Mouse (Mus musculus): ENCODE results near the gene Dact3. TPM values are rescaled to one million over a fixed set of nuclear protein-coding genes. Genes with fewer than 3 reads are reported as not detected.

Gene Dact3
- total and polyA plus RNA-seq, 3 experiments, result 2.5 to 16.2 (median 5.3) TPM

GRCm38 (mm10) chr7:16891641-16892351 lies 16.7 kb downstream of the Dact3 start, which contains the start of gene Gng8:
Gng8 (plus strand) TSS chr7:16891786.
- peak; percentile 85 for DNase-seq

GRCm38 (mm10) chr7:16892352-16892730 lies 17.2 kb downstream of the Dact3 start:
- DNase-seq, result no peak

GRCm38 (mm10) chr7:16893612-16894011 lies 18.5 kb downstream of the Dact3 start:
- DNase-seq, result no peak

GRCm38 (mm10) chr7:16894279-16894678 lies 19.2 kb downstream of the Dact3 start:
- no peak for DNase-seq

- DNase-seq, result peak; percentile 85
Observed at GRCm38 (mm10) chr7:16895000-16895399, 19.9 kb downstream of the Dact3 start.

GRCm38 (mm10) chr7:16895511-16895910 lies 20.4 kb downstream of the Dact3 start:
- DNase-seq, result no peak

- no peak for DNase-seq
Observed at GRCm38 (mm10) chr7:16900526-16900925, 25.4 kb downstream of the Dact3 start.

- no peak for DNase-seq
Observed at GRCm38 (mm10) chr7:16903439-16903955, 28.4 kb downstream of the Dact3 start.

- DNase-seq, result no peak
Observed at GRCm38 (mm10) chr7:16904120-16904675, 29.1 kb downstream of the Dact3 start.

- DNase-seq, result peak; percentile 73
Observed at GRCm38 (mm10) chr7:16905491-16906021, 30.4 kb downstream of the Dact3 start.

GRCm38 (mm10) chr7:16906281-16906680 lies 31.2 kb downstream of the Dact3 start, which contains the start of gene Ptgir:
Ptgir (plus strand) TSS chr7:16906490.
- DNase-seq, result no peak

- no peak for DNase-seq
Observed at GRCm38 (mm10) chr7:16906889-16907559, 31.9 kb downstream of the Dact3 start.

- DNase-seq, result no peak
Observed at GRCm38 (mm10) chr7:16907842-16908241, 32.7 kb downstream of the Dact3 start.

- DNase-seq, result no peak
Observed at GRCm38 (mm10) chr7:16908367-16908766, 33.2 kb downstream of the Dact3 start.

GRCm38 (mm10) chr7:16908859-16909258 lies 33.7 kb downstream of the Dact3 start:
- DNase-seq, result no peak

GRCm38 (mm10) chr7:16909909-16910308 lies 34.8 kb downstream of the Dact3 start:
- no peak for DNase-seq

GRCm38 (mm10) chr7:16911904-16912303 lies 36.8 kb downstream of the Dact3 start:
- DNase-seq, result no peak

- no peak for DNase-seq
Observed at GRCm38 (mm10) chr7:16912360-16912759, 37.2 kb downstream of the Dact3 start.

GRCm38 (mm10) chr7:16913806-16914452 lies 38.8 kb downstream of the Dact3 start:
- DNase-seq, result peak; percentile 75

GRCm38 (mm10) chr7:16914453-16915343 lies 39.6 kb downstream of the Dact3 start:
- DNase-seq, result no peak

Measured in adrenal gland, adult 2 months (tissue).